Mouse (Mus musculus): Measurements from ENCODE around the gene Zfp157. TPM values are rescaled to one million over a fixed set of nuclear protein-coding genes. Genes with fewer than 3 reads are reported as not detected.
"Not testable (repeated sequence)": the region's sequence is repeated elsewhere in the genome, so short reads cannot be mapped to it uniquely, and the experiment has no call there.

Gene Zfp157
- 20.4 TPM in 2 replicates for polyA plus RNA-seq (2012; rRNA removed)

DNA sequence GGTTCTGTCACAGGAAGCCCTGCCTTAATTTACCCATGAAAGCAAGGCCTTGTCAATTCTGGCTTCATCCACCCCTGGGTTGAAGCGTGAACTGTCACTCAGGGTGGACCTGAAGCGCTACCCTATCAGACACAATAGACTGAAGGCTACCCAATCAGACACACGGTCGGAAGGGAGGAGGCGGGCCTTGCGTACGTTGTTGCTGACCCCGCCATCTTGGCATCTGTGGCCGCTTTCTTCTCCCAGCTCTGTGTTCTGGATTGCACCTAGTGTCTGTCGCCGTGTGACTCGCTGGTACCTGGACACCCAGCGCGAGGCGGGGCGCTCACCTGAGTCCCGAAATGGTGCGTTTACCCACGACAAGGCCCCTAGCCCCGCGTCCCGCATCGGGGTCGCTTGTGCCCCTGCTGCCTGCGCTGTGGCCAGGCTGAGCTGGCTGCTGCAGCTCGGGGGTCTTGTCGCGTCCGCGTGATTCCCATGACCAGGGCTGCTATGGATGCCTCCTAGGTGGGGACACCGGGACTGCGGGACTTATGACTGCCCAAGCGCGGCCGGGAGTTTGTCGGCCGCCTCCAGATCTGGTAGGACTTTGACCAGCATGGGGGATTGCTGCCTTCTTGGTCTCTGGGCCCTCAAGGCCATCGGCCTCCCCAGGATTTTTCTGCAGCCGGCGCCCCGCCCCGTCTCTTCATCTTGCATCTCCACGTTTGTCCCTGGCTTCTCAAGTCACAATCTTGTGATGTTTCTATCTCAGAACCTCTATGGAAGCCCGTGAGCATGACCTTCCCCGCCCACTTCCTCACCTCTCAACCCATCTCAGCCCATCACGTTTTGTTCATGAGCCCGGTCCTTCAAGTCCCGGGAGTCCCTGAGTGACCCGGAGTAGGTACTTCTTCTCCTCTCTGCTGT, at the start of gene Zfp157:
Gene Zfp157 (plus strand): TSS at position 183 of the 909 bp plus-strand sequence.
- DNase-seq (ENCODE audit: extremely low spot score in 1 of 2, low spot score in 1 of 2) = peak; percentile 94 to 96

DNA sequence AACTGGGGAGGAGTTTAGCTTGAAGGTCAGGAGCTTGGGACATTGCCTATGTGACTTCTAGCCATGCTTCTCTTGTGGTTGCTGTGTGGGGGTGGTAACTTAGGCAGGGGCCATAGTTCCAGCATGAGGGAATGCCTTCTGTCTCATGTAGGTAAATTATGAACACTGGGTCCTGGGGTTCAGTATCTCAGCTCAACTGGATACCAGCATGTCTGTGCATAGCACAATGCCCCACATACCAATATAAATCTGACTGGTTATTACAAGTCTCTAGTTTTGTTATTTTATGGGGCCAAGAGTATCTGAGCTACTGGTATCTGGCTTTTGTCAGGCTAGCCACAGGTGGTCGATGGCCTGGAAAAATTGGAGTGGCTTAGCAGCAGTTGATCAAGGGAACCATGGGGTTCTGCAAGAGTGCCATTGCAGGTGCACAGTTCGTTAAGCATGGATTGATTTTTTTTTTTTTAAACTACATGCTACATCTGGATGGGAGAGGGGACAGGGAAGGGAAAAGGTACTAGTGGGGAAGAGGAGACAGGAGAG, 43.4 kb upstream of the Zfp157 start:
- DNase-seq (ENCODE audit: extremely low spot score in 1 of 2, low spot score in 1 of 2) = no peak

DNA sequence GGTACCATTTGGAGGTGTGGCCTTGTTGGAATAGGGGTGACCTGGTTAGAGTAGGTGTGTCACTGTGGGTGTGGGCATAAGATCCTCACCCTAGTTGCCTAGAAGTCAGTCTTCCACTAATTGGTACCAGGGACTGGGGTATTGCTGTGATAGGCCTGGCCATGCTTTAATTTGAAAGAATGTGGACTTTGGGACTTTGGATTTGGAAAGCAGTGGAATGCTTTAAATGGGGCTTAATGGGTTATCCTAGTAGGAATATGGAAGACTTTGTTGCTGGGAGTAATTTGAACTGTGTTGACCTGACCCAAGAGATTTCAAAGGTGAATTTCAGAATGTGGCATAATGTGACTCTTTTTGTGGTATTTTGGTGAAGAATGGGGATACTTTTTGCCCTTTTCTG, 40.8 kb upstream of the Zfp157 start:
- not testable (repeated sequence) for DNase-seq (ENCODE audit: extremely low spot score in 1 of 2, low spot score in 1 of 2)

DNA sequence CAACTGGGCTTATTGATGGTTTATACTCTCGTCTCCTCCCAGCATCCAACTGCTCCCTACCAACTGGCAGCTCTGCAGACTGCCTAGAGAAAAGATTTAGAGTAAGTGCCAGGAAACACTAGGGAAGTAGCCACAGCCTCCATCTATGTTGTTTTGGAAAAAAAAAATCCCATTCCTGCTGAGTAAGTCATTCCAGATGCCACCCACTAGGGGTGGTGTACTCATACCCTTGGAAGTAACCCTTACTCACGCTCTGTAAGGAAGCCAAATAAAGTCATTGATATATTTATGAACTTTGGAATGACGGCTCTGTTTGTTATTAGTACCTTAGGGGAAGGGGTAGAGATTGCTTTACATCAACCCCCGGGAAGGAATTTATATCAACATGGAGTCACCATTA, 17.1 kb downstream of the Zfp157 start:
- DNase-seq (ENCODE audit: extremely low spot score in 1 of 2, low spot score in 1 of 2) = no peak

- DNase-seq (ENCODE audit: extremely low spot score in 1 of 2, low spot score in 1 of 2) = no peak
Observed at GRCm38 (mm10) chr5:138459107-138459506, 17.8 kb downstream of the Zfp157 start.

- DNase-seq (ENCODE audit: extremely low spot score in 1 of 2, low spot score in 1 of 2) = peak in 1 of 2 experiments; percentile 43
Observed at GRCm38 (mm10) chr5:138473601-138474000, 32.3 kb downstream of the Zfp157 start.

DNA sequence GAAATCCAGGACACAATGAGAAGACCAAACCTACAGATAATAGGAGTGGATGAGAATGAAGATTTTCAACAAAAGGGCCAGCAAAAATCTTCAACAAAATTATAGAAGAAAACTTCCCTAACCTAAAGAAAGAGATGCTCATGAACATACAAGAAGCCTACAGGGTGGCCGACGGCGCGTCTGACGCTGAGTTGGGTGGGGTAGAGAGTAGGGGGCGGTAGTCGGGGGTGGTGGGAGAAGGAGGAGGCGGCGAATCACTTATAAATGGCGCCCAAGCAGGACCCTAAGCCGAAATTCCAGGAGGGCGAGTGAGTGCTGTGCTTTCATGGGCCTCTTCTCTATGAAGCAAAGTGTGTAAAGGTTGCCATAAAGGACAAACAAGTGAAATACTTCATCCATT, 63.3 kb downstream of the Zfp157 start:
- not testable (repeated sequence) for DNase-seq (ENCODE audit: extremely low spot score in 1 of 2, low spot score in 1 of 2)

Other genes starting within 250 kb of the Zfp157 start
- 7.2 and 7.5 TPM in 2 replicates for gene Mblac1, start 247.2 kb upstream of the Zfp157 start, polyA plus RNA-seq (2012; rRNA removed)
- not detected in 2 replicates for gene Nxpe5, start 215.6 kb upstream of the Zfp157 start, polyA plus RNA-seq (2012; rRNA removed)
- gene Lamtor4, start 186.0 kb upstream of the Zfp157 start, polyA plus RNA-seq (2012; rRNA removed) = 155 and 158 TPM in 2 replicates
- 88.8 TPM in 2 replicates for gene BC037034, start 177.4 kb upstream of the Zfp157 start, polyA plus RNA-seq (2012; rRNA removed)
- 3.4 and 4.1 TPM in 2 replicates for gene Gal3st4, start 168.6 kb upstream of the Zfp157 start, polyA plus RNA-seq (2012; rRNA removed)
- 0.14 TPM in 1 of 2 replicates, not detected in the other for gene Gm43720, start 161.5 kb upstream of the Zfp157 start, polyA plus RNA-seq (2012; rRNA removed)
- gene Gpc2, start 161.5 kb upstream of the Zfp157 start, polyA plus RNA-seq (2012; rRNA removed) = 10.9 and 11.3 TPM in 2 replicates
- 5.2 and 5.3 TPM in 2 replicates for gene Stag3, start 161.2 kb upstream of the Zfp157 start, polyA plus RNA-seq (2012; rRNA removed)
- 0.14 and 0.19 TPM in 2 replicates for gene Pvrig, start 99.5 kb upstream of the Zfp157 start, polyA plus RNA-seq (2012; rRNA removed)
- gene 1700123K08Rik, start 123.2 kb downstream of the Zfp157 start, polyA plus RNA-seq (2012; rRNA removed) = 0.10 TPM in 1 of 2 replicates, not detected in the other
- 23.4 and 23.9 TPM in 2 replicates for gene Zfp68, start 178.3 kb downstream of the Zfp157 start, polyA plus RNA-seq (2012; rRNA removed)
- gene A430033K04Rik, start 181.4 kb downstream of the Zfp157 start, polyA plus RNA-seq (2012; rRNA removed) = 12.4 and 12.8 TPM in 2 replicates

All from frontal cortex, adult 2 months (tissue).